Mouse (Mus musculus): ENCODE measurements around the gene Gm28308. TPM values are rescaled to one million over a fixed set of nuclear protein-coding genes. Genes with fewer than 3 reads are reported as not detected.

The Gm28308 gene
- polyA plus RNA-seq, 1 experiment: not detected

GRCm38 (mm10) chr6:52200073-52200750, 12.9 kb downstream of the Gm28308 start:
- no peak for DNase-seq (ENCODE audit: low read depth)
- TF ChIP-seq CTCF (IDR thresholded peaks at IDR 0.05; ENCODE audit: borderline replicate concordance, extremely low read depth, insufficient read depth, insufficient read length): no peak
- no peak for TF ChIP-seq POLR2A (IDR thresholded peaks at IDR 0.05; ENCODE audit: borderline replicate concordance, extremely low read depth, insufficient read depth, insufficient read length, poor library complexity, severe bottlenecking)

GRCm38 (mm10) chr6:52197271-52197670, 15.9 kb downstream of the Gm28308 start:
- TF ChIP-seq CTCF (IDR thresholded peaks at IDR 0.05; ENCODE audit: borderline replicate concordance, extremely low read depth, insufficient read depth, insufficient read length) (peak; percentile 54; the same call in 1 of the 2 replicates), POLR2A (IDR thresholded peaks at IDR 0.05; ENCODE audit: borderline replicate concordance, extremely low read depth, insufficient read depth, insufficient read length, poor library complexity, severe bottlenecking) (no peak)
- DNase-seq (ENCODE audit: low read depth): peak; percentile 77

- no peak for DNase-seq (ENCODE audit: low read depth)
- TF ChIP-seq CTCF (IDR thresholded peaks at IDR 0.05; ENCODE audit: borderline replicate concordance, extremely low read depth, insufficient read depth, insufficient read length) (no peak), POLR2A (IDR thresholded peaks at IDR 0.05; ENCODE audit: borderline replicate concordance, extremely low read depth, insufficient read depth, insufficient read length, poor library complexity, severe bottlenecking) (no peak)
Observed at GRCm38 (mm10) chr6:52196811-52197210, 16.3 kb downstream of the Gm28308 start.

- TF ChIP-seq POLR2A (IDR thresholded peaks at IDR 0.05; ENCODE audit: borderline replicate concordance, extremely low read depth, insufficient read depth, insufficient read length, poor library complexity, severe bottlenecking): no peak
- TF ChIP-seq CTCF (IDR thresholded peaks at IDR 0.05; ENCODE audit: borderline replicate concordance, extremely low read depth, insufficient read depth, insufficient read length): no peak
- DNase-seq (ENCODE audit: low read depth): no peak
Observed at GRCm38 (mm10) chr6:52194690-52195089, 18.4 kb downstream of the Gm28308 start.

- peak; percentile 71 for DNase-seq (ENCODE audit: low read depth)
Observed at GRCm38 (mm10) chr6:52191860-52192550, 21.1 kb downstream of the Gm28308 start.

GRCm38 (mm10) chr6:52190906-52191810, 22.0 kb downstream of the Gm28308 start, which contains the start of gene Hoxa4:
Hoxa4 (minus strand) TSS chr6:52191753.
- no peak for DNase-seq (ENCODE audit: low read depth)
- TF ChIP-seq CTCF (IDR thresholded peaks at IDR 0.05; ENCODE audit: borderline replicate concordance, extremely low read depth, insufficient read depth, insufficient read length): no peak
- TF ChIP-seq POLR2A (IDR thresholded peaks at IDR 0.05; ENCODE audit: borderline replicate concordance, extremely low read depth, insufficient read depth, insufficient read length, poor library complexity, severe bottlenecking): no peak

More at GRCm38 (mm10) chr6:52191860-52192550, 21.1 kb downstream of the Gm28308 start:
- no peak for TF ChIP-seq POLR2A (IDR thresholded peaks at IDR 0.05; ENCODE audit: borderline replicate concordance, extremely low read depth, insufficient read depth, insufficient read length, poor library complexity, severe bottlenecking)
- TF ChIP-seq CTCF (IDR thresholded peaks at IDR 0.05; ENCODE audit: borderline replicate concordance, extremely low read depth, insufficient read depth, insufficient read length): no peak

GRCm38 (mm10) chr6:52190410-52190809, 22.7 kb downstream of the Gm28308 start:
- no peak for DNase-seq (ENCODE audit: low read depth)
- no peak for TF ChIP-seq CTCF (IDR thresholded peaks at IDR 0.05; ENCODE audit: borderline replicate concordance, extremely low read depth, insufficient read depth, insufficient read length)
- no peak for TF ChIP-seq POLR2A (IDR thresholded peaks at IDR 0.05; ENCODE audit: borderline replicate concordance, extremely low read depth, insufficient read depth, insufficient read length, poor library complexity, severe bottlenecking)

GRCm38 (mm10) chr6:52189909-52190308, 23.2 kb downstream of the Gm28308 start:
- DNase-seq (ENCODE audit: low read depth): no peak
- no peak for TF ChIP-seq CTCF (IDR thresholded peaks at IDR 0.05; ENCODE audit: borderline replicate concordance, extremely low read depth, insufficient read depth, insufficient read length)
- no peak for TF ChIP-seq POLR2A (IDR thresholded peaks at IDR 0.05; ENCODE audit: borderline replicate concordance, extremely low read depth, insufficient read depth, insufficient read length, poor library complexity, severe bottlenecking)

GRCm38 (mm10) chr6:52189172-52189591, 24.0 kb downstream of the Gm28308 start:
- TF ChIP-seq POLR2A (IDR thresholded peaks at IDR 0.05; ENCODE audit: borderline replicate concordance, extremely low read depth, insufficient read depth, insufficient read length, poor library complexity, severe bottlenecking) (no peak), CTCF (IDR thresholded peaks at IDR 0.05; ENCODE audit: borderline replicate concordance, extremely low read depth, insufficient read depth, insufficient read length) (no peak)
- no peak for DNase-seq (ENCODE audit: low read depth)

- TF ChIP-seq CTCF (IDR thresholded peaks at IDR 0.05; ENCODE audit: borderline replicate concordance, extremely low read depth, insufficient read depth, insufficient read length) (no peak), POLR2A (IDR thresholded peaks at IDR 0.05; ENCODE audit: borderline replicate concordance, extremely low read depth, insufficient read depth, insufficient read length, poor library complexity, severe bottlenecking) (no peak)
- no peak for DNase-seq (ENCODE audit: low read depth)
Observed at GRCm38 (mm10) chr6:52186500-52186899, 26.6 kb downstream of the Gm28308 start.

- DNase-seq (ENCODE audit: low read depth): no peak
- TF ChIP-seq POLR2A (IDR thresholded peaks at IDR 0.05; ENCODE audit: borderline replicate concordance, extremely low read depth, insufficient read depth, insufficient read length, poor library complexity, severe bottlenecking) (no peak), CTCF (IDR thresholded peaks at IDR 0.05; ENCODE audit: borderline replicate concordance, extremely low read depth, insufficient read depth, insufficient read length) (no peak)
Observed at GRCm38 (mm10) chr6:52185834-52186233, 27.3 kb downstream of the Gm28308 start.
